Mouse (Mus musculus) embryonic facial prominence, embryonic 11.5 days (tissue): ENCODE measurements around the gene Cidec. TPM values are rescaled to one million over a fixed set of nuclear protein-coding genes. Genes with fewer than 3 reads are reported as not detected.
A peak's percentile ranks its signal among the peaks of the same experiment; 100 is the strongest.

ENCODE experiments used
- ATAC-seq: fragments of 200-750 bp; cut with Nextera tagmentation; replicated peaks from 2 replicates; pipeline ENCODE4 v1.8.0; 2017; ENCODE audit warnings: low read depth; ENCODE audit not compliant: insufficient number of reproducible peaks, low FRiP score, low TSS enrichment
- DNase-seq: peaks from one replicate; pipeline ENCODE4 v3.0.0-alpha.2; 2015; ENCODE audit warnings: low spot score
- H3K27ac ChIP-seq: fragments of 300-500 bp; sonication (generic); replicated peaks from 2 replicates; pipeline ENCODE4 v1.5.1; 2014; ENCODE audit warnings: mild to moderate bottlenecking, low read depth, low read length, control low read depth
- H3K27me3 ChIP-seq: fragments of 300-500 bp; sonication (generic); 2 replicates; pipeline ENCODE4 v1.6.1; 2014; ENCODE audit warnings: mild to moderate bottlenecking, low read length, moderate library complexity, mixed read lengths; ENCODE audit not compliant: control insufficient read depth, insufficient read depth
- H3K36me3 ChIP-seq: fragments of 300-500 bp; sonication (generic); replicated peaks from 2 replicates; pipeline ENCODE4 v1.6.1; 2014; ENCODE audit warnings: low read depth, mild to moderate bottlenecking, low read length, moderate library complexity, mixed read lengths; ENCODE audit not compliant: control insufficient read depth, insufficient read depth
- H3K4me1 ChIP-seq: fragments of 300-500 bp; sonication (generic); 2 replicates; pipeline ENCODE4 v1.6.1; 2014; ENCODE audit warnings: low read length, mixed read lengths; ENCODE audit not compliant: control insufficient read depth, insufficient read depth
- H3K4me2 ChIP-seq: fragments of 300-500 bp; sonication (generic); 2 replicates; pipeline ENCODE4 v1.6.1; 2014; ENCODE audit warnings: low read depth, mild to moderate bottlenecking, control low read depth, low read length, moderate library complexity
- H3K4me3 ChIP-seq: fragments of 300-500 bp; sonication (generic); 2 replicates; pipeline ENCODE4 v1.5.1; 2014; ENCODE audit warnings: low read depth, low read length, control low read depth
- H3K9ac ChIP-seq: fragments of 300-500 bp; sonication (generic); replicated peaks from 2 replicates; pipeline ENCODE4 v1.6.1; 2014; ENCODE audit warnings: mild to moderate bottlenecking, control low read depth, low read length
- H3K9me3 ChIP-seq: fragments of 300-500 bp; sonication (generic); replicated peaks from 2 replicates; pipeline ENCODE4 v1.6.1; 2016; ENCODE audit warnings: mild to moderate bottlenecking, low read length, inconsistent platforms, mixed read lengths; ENCODE audit not compliant: control insufficient read depth
- WGBS: fragments of 180-500 bp; shearing (Covaris S2); extraction: QIAGEN DNeasy Blood & Tissue Kit; methylation state at CpG from one replicate; pipeline ENCODE4 v1.1.7; 2014; 5-methylcytosine and 5-hydroxymethylcytosine counted together
- polyA plus RNA-seq: library from polyadenylated mRNA; unstranded; fragments of >200 nt; fragmentation: Nextera tagmentation; extraction: Ambion mirVana; gene quantifications from 2 replicates; pipeline ENCODE4 v1.2.1, GENCODE M21; 2014

Gene Cidec
- polyA plus RNA-seq, 1 experiment from 2014 or later = not detected

DNA sequence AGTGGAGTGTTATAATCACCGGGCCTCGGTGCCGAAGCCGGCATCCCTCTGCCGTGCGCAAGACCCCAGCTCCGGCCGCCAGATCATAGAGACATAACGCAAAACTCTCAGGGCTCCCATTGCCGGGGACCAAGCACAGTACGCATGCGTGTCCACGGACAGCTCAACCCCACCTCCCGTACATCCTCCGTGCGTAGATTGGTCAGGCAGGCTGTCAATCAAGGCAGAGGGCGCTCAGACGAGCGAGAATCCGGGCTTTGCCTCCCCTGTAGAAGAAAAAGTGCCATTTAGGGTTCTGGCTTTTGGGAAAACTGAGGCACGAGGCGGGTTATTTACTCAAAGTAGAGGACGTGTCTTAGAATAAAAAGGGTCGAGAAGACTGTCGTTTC lies 16.4 kb downstream of the Cidec start, which contains the start of gene Rpusd3:
Gene Rpusd3 (minus strand): TSS at position 142 of the 389 bp plus-strand sequence.
- peak; percentile 96 for ATAC-seq
- 0% methylated on average over 25 of the region's 25 CpGs for WGBS
- H3K9ac ChIP-seq = peak within 1 kb of the TSS; percentile 67

GRCm38 (mm10) chr6:113418441-113419198 lies 16.9 kb downstream of the Cidec start:
- peak overlapping the region; percentile 87 for H3K4me2 ChIP-seq
- H3K9me3 ChIP-seq = no peaks in the 10 kb centered on the region
- peak overlapping the region; percentile 63 for H3K4me3 ChIP-seq
- H3K9ac ChIP-seq = peak overlapping the region; percentile 67
- WGBS = 19% methylated on average over 16 of the region's 16 CpGs
- H3K27me3 ChIP-seq = no peaks in the 10 kb centered on the region
- no peaks in the 10 kb centered on the region; the same call in 1 of the 2 replicates for H3K36me3 ChIP-seq
- DNase-seq (peak; percentile 17), ATAC-seq (peak; percentile 46)
- peaks cover 3% of the 10 kb centered on the region; the same call in 1 of the 2 replicates for H3K4me1 ChIP-seq
- H3K27ac ChIP-seq = no peak overlapping the region

More for the DNA sequence above, 16.4 kb downstream of the Cidec start, which contains the start of gene Rpusd3:
- Histone ChIP-seq H3K36me3 (no peaks in the 10 kb centered on the region), H3K4me3 (peak within 1 kb of the TSS; percentile 63), H3K4me2 (peak within 1 kb of the TSS; percentile 87), H3K9me3 (no peaks in the 10 kb centered on the region), H3K4me1 (peaks cover 3% of the 10 kb centered on the region; the same call in 1 of the 2 replicates), H3K27me3 (no peaks in the 10 kb centered on the region), H3K27ac (no peak within 1 kb of the TSS)
- DNase-seq = peak; percentile 98

- WGBS = 87% methylated on average over 5 of the region's 5 CpGs
- no peak overlapping the region; the same call in 1 of the 2 replicates for H3K4me2 ChIP-seq
- no peaks in the 10 kb centered on the region for H3K27me3 ChIP-seq
- no peak for DNase-seq
- H3K9ac ChIP-seq = no peak overlapping the region
- no peaks in the 10 kb centered on the region; the same call in 1 of the 2 replicates for H3K36me3 ChIP-seq
- H3K4me3 ChIP-seq = no peak overlapping the region
- no peak overlapping the region for H3K27ac ChIP-seq
- no peaks in the 10 kb centered on the region for H3K9me3 ChIP-seq
- no peak for ATAC-seq
- H3K4me1 ChIP-seq = peaks cover 3% of the 10 kb centered on the region; the same call in 1 of the 2 replicates
These were observed 19.1 kb downstream of the Cidec start for GRCm38 (mm10) chr6:113416416-113416815.

DNA sequence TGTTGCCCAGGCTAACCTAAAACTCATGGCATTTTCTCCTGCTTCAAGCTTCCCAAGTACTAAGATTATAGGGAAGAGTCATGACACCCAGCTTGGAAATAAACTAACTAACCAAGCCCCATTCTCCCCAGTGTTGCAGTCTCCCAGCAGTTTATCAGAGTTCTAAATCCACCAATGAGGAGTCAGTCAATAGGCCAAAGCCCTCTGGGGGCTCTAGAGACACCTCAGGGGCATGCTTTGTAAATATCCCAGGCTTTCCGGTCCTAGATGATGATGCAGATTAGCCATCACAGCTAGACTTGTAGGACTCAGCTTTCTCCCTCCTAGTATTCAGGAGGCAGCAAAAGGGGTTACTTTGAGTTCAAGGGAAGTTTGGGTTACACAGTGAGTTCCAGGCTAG lies 25.6 kb downstream of the Cidec start:
- no peaks in the 10 kb centered on the region; the same call in 1 of the 2 replicates for H3K36me3 ChIP-seq
- ATAC-seq = no peak
- 69% methylated on average over 1 of the region's 1 CpGs for WGBS
- H3K4me1 ChIP-seq = no peaks in the 10 kb centered on the region
- DNase-seq = no peak
- no peak overlapping the region for H3K4me3 ChIP-seq
- H3K9me3 ChIP-seq = no peaks in the 10 kb centered on the region
- H3K27ac ChIP-seq = no peak overlapping the region
- no peaks in the 10 kb centered on the region for H3K27me3 ChIP-seq
- no peak overlapping the region for H3K4me2 ChIP-seq
- no peak overlapping the region for H3K9ac ChIP-seq

GRCm38 (mm10) chr6:113406683-113407082 lies 28.9 kb downstream of the Cidec start:
- Histone ChIP-seq H3K9ac (no peak overlapping the region), H3K9me3 (no peaks in the 10 kb centered on the region), H3K4me1 (no peaks in the 10 kb centered on the region), H3K27me3 (no peaks in the 10 kb centered on the region), H3K4me3 (no peak overlapping the region), H3K36me3 (no peaks in the 10 kb centered on the region), H3K4me2 (no peak overlapping the region), H3K27ac (no peak overlapping the region)
- DNase-seq (no peak), ATAC-seq (no peak)
- WGBS = 74% methylated on average over 9 of the region's 9 CpGs

DNA sequence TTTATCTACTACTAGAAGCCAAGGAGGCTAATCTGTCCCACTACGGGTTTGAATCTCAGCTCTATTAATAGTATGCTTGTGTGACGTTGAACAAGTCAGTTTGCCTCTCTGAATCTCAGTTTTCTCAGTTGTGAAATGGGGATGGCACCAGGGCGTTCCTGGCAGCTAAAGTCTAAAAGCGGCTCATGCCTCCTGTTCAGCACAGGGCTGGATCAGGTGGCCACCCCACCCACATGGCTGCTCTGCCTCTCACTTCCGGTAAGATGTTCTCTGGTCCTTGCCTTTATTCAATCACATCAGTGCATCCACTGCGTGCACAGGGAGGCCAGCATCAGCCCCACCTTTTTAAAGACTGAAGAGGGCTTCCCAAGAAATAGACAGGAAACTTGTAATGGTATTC lies 30.1 kb downstream of the Cidec start:
- H3K4me1 ChIP-seq = no peaks in the 10 kb centered on the region
- DNase-seq = no peak
- H3K4me3 ChIP-seq = no peak overlapping the region
- H3K27ac ChIP-seq = no peak overlapping the region
- H3K9ac ChIP-seq = no peak overlapping the region
- ATAC-seq = no peak
- no peaks in the 10 kb centered on the region for H3K36me3 ChIP-seq
- H3K27me3 ChIP-seq = no peaks in the 10 kb centered on the region
- no peaks in the 10 kb centered on the region for H3K9me3 ChIP-seq
- no peak overlapping the region for H3K4me2 ChIP-seq
- WGBS = 91% methylated on average over 6 of the region's 6 CpGs

DNA sequence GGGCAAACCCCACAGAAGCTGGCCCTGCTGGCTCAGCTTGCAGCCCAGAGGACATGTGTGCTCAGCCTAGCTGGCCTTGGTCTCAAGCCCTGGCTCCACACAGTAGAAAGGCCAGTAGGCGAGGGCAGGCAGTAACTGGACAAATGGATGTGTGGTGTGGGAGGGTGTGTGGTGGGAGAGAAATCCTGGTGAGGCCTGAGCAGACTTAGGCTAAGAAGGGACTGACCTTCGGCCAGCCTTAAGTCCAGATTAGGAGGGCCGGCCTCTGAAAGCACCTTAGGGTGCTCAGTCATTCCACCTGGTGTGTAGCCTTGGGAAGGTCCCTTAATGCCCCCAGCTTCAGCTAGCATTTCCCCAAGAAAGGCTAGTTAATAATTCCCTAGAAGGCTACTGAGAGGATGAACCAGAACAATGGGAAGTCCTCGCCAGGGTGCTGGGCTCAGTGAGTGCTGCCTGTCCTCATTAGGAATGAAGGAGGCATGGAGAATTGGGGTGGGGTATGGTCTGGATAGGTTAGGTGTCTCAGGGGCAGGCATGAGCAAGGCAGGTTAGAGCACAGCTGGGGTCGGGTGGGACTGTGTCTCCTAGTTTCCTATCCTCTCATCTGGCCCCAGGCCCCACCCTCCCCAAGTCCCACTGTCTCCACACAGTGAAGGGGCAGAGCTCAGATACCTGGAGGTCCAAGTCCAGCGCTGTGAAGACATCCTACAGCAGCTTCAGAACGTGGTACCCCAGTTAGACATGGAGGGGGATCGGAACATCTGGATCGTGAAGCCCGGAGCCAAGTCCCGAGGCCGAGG lies 30.7 kb downstream of the Cidec start:
- Histone ChIP-seq H3K27me3 (no peaks in the 10 kb centered on the region), H3K4me3 (no peak overlapping the region), H3K9me3 (no peaks in the 10 kb centered on the region), H3K4me1 (no peaks in the 10 kb centered on the region), H3K4me2 (no peak overlapping the region), H3K9ac (no peak overlapping the region; the same call in 1 of the 2 replicates), H3K27ac (no peak overlapping the region), H3K36me3 (no peaks in the 10 kb centered on the region)
- ATAC-seq = no peak
- WGBS = 74% methylated on average over 12 of the region's 12 CpGs
- no peak for DNase-seq

DNA sequence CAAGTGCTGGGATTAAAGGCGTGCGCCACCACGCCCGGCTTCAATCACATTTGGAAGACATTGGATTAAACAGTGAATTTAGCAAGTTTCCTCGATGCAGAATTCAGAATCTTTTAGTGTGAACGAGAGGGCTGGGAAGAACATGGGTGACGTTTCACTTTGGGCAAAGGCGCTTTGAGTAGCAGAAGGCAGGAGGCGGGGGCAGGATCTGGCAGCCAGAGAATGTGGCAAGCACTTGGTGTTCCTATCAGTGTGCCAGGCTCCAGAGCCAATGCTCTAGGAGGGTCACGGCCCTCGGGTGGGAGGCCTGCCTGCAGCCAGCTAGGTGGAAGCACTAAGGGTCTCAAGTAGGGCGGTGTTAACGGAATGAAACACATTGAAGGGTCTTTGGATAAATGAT lies 33.5 kb downstream of the Cidec start:
- ATAC-seq = no peak
- H3K9ac ChIP-seq = no peak overlapping the region
- no peak overlapping the region for H3K4me3 ChIP-seq
- no peaks in the 10 kb centered on the region for H3K36me3 ChIP-seq
- WGBS = 90% methylated on average over 13 of the region's 13 CpGs
- no peak for DNase-seq
- no peaks in the 10 kb centered on the region for H3K4me1 ChIP-seq
- no peak overlapping the region for H3K4me2 ChIP-seq
- H3K27me3 ChIP-seq = no peaks in the 10 kb centered on the region
- no peak overlapping the region for H3K27ac ChIP-seq
- no peaks in the 10 kb centered on the region for H3K9me3 ChIP-seq
